Mouse (Mus musculus): Measurements from ENCODE around the gene Shisa7.
"Not testable (repeated sequence)": the region's sequence is repeated elsewhere in the genome, so short reads cannot be mapped to it uniquely, and the experiment has no call there.

Gene Shisa7

DNA sequence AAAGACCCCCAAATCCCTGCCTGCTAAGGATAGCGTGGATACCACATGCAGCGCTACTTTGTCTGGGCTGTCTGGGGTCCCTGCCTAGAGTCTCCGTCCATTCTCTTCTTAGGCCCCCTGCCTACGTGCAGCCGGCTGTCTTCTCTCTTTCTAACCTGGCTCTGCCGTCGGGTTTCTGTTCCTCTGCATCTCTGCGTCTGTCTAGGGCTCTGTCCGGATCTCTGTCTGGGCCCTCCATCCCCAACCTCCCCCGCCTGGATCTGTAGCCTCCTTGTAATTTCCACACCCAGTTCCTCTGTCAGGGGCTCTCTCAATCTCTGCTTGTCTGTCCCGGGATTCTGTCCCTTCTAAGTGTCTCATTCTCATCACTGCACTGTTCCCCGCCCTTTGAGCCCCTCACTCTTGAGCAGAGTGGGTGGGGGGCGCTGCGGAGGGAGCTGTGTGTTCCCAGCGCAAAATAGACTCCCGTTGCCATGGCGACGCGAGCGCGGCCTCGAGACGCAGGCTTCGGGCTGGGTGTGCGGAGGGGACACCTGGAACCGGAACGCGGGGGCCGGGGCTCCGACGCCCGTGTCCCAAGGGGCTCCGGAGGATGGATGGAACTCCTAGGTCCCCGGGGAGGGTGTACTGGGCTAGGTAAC lies 772 bp downstream of the Shisa7 start:
- DNase-seq = peak; percentile 87

DNA sequence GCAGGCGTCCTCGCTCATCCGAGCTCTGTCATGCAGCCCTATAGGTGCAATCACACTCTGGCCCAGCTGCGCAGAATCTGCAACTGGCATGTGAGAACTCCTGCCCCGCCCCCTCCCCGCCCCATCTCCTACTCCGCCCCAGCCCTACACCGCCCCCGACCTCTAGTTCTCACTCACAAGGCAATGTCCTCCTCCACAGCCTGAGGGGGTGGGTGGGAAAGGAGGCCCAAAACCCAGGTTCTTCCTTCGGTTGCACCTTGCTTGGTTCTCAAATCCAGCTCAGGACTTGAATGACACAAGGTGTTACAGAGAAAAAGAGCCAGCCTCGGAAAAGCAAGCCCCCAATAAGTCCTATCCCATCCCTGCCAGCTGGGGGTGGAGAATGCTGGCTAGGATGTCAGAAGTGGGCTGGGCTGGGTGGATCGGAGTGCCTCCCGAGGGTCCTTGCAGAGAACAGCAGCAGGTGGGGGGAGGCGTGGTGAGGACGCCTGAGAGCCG lies 1.8 kb downstream of the Shisa7 start:
- peak; percentile 67 for DNase-seq

DNA sequence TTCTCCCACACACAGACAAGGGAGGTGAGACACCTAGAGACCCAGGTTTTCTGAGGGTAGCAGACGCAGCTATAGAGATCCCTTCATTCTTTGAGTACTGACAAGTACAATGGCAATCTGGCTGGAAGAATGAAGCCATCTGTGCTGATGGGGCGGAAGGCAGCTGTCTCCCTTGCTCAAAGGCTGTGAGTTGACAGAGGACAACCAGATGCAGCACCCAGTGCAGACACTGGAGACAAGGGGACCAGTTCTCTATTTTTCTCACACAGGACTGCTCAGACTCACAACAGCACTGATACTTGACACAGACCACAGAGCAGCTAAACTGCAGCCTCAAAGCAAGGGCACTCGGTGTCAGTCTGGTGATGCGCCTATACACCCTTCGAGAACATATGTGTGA lies 2.4 kb downstream of the Shisa7 start:
- peak; percentile 78 for DNase-seq

DNA sequence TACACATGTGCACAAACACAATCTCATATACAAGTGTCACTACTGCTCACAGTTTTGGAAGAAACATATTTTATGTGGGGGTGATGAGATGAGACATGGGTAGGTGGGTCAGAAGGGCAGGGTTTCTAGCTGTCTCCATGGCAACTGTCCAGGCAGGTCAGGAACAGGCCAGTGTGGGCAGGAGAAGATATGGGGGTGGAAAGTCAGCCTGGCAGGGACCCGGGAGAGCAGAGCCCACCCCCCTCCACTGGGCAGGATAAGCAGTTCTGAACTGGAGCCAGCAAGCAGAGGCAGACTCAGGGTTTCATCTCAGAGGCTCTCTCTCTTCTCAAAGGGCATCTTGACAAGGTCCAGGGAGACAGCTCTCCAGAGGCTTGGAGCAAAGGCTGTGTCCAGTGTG lies 6.9 kb downstream of the Shisa7 start:
- no peak for DNase-seq

DNA sequence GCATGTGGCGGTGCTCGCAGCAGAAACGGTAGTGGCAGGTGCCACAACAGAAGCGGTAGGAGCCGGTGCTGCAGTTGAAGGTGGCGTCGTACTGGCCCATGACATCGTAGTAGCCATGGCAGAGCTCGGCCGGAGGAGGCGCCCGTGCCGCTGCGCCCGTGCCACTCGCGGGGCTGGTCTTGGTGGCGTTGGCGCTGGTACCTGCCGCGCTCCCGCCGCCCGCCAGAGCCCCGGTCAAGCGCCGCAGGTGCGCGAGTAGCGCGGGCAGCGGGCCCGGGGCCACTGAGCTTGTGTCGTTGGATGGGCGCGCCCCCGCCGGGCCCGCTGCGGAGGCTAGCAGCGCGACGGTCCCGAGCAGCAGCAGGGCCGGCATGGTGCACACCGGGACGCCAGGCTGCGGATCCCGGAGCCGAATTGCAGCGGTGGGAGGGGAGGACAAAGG lies 8.1 kb downstream of the Shisa7 start:
- DNase-seq = no peak

DNA sequence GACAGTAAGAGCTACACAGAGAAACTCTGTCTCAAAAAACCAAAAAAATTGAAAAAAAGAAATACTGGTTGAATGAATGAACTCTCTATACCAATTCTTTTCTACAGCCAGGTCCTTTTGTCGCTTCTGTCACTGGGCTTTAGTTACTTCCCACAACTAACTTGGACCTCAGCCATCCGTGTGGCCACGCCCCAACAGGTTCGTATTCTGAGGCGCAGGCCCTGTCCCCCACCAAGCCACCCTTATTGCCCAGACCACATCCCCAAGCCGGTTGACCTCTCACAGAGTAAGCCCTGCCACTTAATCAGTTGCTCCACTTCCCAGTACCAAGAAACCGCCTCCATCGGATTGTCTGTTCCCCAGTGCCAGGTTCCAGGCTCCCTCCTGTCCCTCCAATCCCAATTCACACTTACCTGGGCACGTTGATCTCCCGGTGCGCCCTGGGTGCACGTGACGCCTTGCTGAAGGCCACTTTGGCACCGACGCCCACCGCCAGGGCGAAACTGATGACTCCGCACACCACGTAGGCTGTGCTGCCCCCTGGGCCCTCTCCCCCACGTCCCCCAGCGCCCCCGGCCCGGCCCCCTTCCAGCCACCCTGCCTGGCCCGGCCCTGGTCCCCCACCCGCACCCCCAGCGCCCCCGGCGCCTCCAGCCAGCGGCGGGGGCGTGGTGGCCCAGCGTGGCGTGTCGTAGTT lies 8.7 kb downstream of the Shisa7 start:
- DNase-seq = no peak

DNA sequence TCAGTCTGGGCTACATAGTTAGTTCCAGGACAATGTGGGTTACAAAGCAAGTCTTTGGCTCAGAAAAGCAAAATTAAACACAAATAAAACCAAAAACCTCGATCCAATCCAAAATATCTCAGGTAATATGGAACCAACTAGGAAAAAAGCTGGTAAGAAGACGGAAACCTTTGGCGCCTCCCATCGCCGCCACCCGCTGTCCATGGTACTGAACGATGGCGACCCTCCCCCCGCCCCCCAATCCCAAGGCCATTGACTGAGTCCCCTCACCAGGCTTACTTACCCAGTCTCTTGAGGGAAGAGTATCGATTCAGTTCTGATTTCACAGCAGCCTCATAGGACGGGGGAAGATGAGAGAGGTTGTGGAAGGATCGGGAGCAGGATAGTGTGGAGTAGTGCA lies 14.0 kb downstream of the Shisa7 start:
- DNase-seq = no peak

DNA sequence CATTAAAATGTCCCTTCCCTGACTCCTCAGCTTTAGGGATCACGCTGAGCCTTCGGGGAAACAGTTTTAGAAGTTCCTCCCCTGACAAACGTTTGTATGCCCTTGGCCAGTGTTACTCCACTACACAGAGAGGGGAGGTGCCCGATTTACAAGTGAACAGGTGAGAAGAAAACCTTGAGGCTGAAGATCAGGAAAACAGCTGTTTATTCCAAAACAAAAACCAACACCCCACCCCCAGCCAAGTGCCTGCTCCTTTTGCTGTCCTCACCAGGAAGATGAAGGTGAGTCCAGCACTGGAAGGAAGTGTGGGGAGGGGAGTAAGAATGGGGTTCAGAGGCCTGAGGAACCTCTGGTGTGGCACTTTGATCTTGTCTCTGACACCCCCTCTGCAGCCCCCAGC lies 19.1 kb downstream of the Shisa7 start:
- no peak for DNase-seq

DNA sequence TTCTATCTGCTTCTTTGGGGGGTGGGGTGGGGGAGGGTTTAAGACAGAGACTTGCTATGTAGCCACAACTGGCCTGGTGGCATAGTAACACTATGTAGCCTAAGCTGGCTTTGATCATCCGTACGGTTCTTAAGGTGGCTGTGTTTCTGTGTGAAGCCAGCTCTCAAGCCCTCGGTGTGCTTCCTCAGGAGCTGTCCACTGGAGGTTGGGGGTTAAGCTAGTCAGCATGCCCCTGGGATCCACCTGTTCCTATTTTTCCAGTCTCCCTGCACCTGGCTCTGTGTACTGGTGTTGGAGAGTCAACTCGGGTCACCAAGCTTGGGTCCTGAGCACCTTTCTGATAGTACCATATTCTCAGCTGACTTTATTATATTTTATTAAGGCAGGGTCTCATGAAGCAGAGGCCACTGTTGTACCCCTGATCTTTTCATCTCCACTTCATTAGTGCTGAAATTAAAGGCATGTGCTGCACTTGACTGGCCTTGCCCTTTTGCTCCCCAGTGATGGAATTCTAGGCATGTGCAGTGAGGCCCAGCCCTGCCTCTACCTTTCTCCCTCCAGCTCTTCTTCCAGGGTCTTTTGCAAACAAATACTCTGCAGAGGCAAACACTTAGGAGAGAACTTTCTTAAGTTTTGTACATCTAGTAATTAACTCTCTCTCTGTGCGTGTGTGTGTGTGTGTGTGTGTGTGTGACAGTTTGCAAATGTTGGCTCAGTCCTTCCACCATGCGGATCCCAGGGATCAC lies 22.2 kb downstream of the Shisa7 start:
- DNase-seq = no peak

DNA sequence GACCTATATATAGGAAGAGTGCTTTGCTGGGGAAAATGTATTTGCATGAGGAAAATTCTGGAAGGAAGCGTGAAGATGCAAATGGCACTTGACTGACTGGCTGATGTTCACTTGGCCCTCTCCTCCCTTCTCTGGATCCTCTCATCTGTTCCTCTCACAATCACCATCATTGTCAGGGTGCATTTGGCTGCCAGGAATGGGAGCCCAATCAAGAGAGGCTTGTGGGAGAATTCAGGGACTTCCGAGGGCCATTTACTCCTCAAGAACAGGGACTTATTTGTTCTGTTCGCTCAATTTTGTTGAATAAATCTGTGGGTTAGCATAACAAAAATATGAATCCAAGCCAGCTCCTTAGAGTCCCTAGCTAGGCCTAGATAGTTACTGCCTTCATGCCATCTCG lies 22.8 kb downstream of the Shisa7 start:
- peak; percentile 75 for DNase-seq

DNA sequence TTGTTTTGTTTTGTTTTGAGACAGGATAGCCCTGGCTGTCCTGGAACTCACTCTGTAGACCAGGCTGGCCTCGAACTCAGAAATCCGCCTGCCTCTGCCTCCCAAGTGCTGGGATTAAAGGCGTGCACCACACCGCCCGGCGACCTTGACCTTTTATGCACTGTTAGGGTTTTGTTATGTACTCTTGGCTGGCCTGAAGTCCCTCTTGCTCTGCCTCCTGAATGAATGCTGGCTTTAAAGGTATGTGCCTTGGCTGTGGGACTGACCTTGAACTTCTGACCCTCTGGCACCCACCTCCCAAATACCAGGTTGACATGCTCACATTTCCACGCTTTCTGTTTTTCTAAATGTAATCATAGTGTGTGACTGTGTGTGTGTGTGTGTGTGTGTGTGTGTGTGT lies 23.6 kb downstream of the Shisa7 start:
- not testable (repeated sequence) for DNase-seq

DNA sequence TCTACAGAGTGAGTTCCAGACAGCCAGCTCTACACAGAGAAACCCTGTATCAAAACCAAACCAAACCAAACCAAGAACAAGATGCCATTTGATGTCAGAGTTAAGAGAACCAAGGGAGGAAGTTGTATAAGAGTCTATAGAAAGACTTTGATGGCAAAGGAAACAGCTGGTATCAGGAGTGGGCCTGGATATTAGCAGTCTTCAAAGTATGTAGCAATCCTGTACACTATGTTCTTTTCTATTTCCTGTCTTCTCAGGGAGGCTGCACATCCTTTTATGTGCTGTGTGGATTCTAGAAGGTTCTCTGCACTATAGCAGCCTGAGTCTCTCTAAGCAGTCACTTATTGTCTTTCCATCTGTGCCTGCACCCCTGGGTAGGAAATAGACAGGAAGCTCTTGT lies 27.9 kb downstream of the Shisa7 start:
- no peak for DNase-seq

DNA sequence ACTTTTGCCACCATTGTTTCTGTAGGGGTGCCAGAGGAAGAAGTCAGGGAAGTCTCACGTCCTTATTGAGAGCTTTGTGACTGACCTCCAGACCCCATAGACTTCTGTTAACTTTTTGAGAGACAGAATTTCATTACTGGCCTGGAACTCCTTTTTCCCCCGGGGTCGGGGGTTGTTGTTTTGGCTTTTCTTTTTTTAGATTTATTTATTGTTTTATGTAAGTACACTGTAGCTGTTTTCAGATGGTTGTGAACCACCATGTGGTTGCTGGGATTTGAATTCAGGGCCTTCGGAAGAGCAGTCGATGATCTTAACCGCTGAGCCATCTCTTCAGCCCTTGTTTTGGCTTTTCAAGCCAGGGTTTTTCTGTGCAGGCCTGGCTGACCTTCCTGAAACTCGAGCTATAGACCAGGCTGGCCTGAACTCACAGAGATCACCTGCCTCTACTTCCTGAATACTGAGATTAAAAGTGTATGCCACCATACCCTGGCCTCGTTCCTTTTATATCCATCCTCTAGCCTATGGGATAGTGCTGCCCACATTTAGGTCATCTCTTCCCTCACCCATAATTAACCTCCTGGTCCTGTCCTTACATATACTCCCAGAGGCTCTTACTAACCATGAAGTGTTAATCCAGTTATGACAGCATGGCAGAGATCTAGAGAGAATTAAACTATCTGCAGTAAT lies 31.2 kb downstream of the Shisa7 start:
- no peak for DNase-seq

DNA sequence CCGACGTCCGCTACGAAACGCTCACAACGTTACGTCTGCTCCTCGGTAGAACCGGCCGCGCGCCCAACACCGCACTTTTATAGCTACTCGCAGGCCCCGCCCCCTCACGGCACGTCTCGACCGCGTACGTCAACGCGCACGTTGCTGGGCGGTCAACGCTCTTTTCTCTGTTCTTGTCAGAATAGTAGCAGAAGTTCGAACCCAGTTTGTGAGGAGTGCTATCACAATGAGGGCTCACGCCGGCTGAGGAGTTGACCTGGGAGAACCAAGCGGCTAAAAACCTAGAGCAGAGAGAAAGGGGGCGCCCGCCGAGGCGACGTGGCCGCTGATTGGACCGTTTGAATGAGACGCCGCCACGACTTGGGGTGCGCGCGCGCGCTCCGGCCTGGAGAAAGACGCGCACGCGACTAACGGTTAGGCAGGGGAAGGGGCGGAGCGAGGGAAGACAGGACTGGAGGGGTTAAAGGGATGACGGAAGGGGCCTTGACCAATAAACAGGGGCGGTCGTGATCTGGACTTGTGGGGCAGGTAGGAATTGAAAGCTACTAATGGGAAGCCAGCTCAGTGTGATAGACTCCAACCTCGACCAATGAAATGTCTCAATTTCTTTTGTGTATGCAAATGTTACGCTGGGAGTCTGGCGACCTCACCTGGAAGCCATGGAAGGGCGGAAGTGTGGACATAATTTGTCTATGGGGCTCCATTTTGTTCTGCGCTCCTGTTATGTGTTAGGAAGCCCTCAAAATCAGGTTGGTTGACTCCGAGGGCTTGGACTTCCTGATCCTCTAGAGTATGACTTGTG lies 32.0 kb downstream of the Shisa7 start, which contains the start of gene Ube2s:
Gene Ube2s (minus strand): TSS at position 288 of the 802 bp plus-strand sequence.
- peak; percentile 99 for DNase-seq

DNA sequence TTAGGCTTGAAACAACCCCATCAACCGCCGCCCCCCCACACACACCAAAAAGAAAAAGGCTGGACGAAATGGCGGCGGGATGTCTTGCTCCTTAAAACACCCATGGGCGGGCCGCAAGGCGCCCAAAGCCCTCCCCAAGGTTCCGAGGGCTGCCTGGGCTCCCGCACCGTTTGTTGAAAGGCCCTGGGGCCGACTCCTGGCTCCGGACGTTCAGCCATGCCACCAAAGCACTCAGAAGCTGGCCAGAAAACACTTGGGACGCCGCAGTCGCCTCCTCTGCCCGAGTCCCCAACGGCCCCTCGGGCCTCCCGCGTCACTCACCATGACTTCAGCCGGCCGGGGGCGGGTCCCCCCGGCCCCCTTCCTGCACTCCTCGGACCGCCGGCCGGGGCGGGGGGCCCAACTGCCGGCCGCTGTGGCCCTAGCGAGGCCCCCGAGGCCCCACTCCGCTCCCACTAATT lies 32.6 kb downstream of the Shisa7 start:
- peak; percentile 46 for DNase-seq

DNA sequence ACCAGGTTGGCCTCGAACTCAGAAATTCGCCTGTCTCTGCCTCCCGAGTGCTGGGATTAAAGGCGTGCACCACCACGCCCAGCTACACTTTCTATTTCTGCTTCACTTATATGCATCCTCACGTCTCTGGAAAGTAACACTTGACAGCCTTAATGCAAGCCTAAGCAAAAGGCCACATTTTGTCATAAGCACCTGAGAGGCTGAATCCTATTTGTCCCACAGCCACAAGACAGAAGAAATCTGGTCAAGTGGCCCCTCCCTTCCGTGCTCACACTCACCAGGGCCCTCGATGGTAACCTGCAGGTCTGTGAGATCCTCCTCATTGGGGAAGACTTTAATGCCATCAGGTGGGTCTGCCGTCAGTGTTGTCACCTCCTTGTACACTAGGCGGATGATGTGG lies 33.4 kb downstream of the Shisa7 start:
- DNase-seq = not testable (repeated sequence)

DNA sequence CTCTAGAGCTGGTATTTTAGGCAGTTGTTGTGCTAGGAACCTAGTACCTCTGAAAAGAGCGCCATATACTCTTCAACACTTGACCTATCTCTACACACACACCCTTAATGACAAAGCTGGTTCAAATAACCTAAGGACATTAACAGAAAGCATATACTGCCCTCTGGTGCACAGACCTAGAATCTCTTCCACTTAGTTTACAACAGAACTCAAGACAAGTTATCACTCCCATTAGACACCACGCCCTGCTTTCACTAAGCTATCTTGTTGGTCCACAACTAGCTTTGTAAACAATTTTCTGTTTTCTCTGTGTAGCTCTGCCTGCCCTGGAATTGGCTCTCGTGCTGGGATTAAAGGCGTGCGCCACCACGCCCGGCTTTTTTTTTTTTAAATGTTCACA lies 37.8 kb downstream of the Shisa7 start:
- DNase-seq = no peak

DNA sequence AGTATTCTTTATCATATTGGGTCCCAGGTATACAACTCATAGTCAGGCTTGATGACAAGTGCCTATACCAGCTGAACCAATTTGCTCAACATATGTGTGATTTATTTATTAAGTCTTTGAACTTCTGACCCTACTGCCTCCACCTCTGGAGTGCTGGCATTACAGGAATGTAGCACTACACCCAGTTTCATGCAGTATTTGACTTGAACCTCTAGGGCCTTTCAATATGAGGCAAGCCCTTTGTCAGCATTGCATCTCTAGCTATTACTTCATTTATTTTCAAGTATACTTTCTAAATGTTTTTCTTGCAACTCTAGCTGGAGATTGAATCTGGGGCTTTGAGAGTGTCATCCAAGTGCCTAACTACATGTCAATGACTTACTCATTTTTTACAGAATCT lies 42.2 kb downstream of the Shisa7 start:
- DNase-seq = no peak

DNA sequence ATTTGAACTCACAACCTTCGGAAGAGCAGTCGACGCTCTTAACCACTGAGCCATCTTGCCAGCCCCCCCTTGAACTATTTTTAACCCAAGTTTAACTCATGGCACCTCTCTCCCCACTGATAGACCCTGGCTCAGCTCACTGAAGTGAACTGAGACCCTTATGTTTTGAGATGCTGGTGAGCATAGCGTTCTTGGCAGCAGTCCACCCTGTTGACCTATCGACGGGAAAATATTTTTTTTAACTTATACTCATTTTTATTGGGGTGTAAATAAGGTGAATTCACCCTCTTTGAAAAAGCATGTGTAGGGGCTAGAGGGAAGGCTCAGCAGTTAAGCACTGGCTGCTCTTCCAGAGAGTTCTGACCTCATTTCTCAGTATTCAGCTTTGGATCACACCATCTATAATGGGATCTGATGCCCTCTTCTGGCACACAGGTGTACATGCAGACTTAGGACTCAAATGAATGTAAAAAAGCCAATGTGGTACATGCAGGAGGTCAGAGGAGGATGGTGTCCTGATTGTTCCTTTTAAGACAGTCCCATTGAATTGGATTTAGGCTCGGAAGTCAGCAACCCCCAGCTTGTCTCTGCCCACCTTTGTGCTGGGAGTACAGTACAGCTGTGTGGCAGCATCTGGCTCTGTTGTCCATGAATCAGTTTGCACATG lies 48.6 kb downstream of the Shisa7 start:
- DNase-seq = peak; percentile 31

DNA sequence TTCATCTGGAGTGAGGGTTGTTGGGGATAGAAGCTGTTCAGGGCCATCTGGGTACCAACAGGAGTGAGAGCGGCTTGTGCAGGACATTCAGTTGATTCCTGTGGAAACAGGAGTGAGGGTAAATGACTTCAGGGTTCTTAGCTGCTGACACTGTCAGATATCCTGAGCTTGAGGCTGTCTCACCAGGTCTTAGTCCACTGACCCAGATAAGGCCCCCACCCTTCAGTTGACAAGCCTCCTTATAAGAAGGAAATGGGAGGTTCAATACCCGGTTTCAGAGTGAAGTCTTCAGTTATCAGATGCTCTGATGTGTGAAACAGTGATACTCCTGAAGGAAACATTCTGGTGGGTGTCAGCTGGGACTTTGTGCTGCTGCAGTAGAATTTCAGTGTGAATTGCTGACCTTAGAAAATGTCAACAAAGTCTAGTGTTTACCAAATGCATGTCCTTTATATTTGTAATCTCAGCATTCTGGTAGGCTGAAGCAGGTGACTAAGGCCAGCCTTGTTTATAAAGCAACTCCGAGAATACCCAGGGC lies 49.8 kb downstream of the Shisa7 start:
- no peak for DNase-seq

DNA sequence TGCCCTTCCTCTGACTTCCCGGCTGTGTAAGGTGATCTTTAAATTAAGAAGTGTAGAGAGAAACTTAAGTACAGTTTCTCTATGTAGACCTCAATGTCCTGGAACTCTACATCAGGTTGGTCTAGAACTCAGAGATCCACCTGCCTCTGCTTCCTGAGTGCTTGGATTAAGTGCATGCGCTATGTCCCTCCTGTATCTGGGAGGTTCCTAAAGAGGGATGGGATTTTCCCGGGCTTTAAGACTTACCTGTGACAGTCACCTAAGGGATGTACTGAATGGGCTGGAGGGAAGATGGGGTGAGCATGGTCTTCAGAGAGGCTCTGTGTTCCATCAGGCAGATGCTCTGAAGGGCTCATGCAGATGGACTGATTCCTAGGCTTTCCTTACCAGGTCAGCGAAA lies 50.8 kb downstream of the Shisa7 start:
- DNase-seq = no peak

All from layer of hippocampus, adult 9-11 months (tissue).